Mouse (Mus musculus) C2C12 (cell line): Measurements from ENCODE around the gene Slc41a2. TPM values are rescaled to one million over a fixed set of nuclear protein-coding genes. Genes with fewer than 3 reads are reported as not detected.

ENCODE experiments used
- H3K27me3 ChIP-seq: one replicate; pipeline ENCODE4 v1.6.1; 2011; ENCODE audit not compliant: control insufficient read depth, insufficient read depth, insufficient read length
- H3K36me3 ChIP-seq: one replicate; pipeline ENCODE4 v1.6.1; 2011; ENCODE audit not compliant: control insufficient read depth, insufficient read depth
- H3K4me3 ChIP-seq: one replicate; pipeline ENCODE4 v1.5.1; 2011; ENCODE audit warnings: mild to moderate bottlenecking, control low read depth; ENCODE audit not compliant: poor library complexity, insufficient read depth, severe bottlenecking
- H3K79me2 ChIP-seq: one replicate; pipeline ENCODE4 v1.6.1; 2011; ENCODE audit not compliant: control insufficient read depth, insufficient read depth
- H3K79me3 ChIP-seq: one replicate; pipeline ENCODE4 v1.6.1; 2011; ENCODE audit warnings: low read depth, control low read depth
- H3ac ChIP-seq: one replicate; pipeline ENCODE3; 2011; ENCODE audit warnings: low read depth; ENCODE audit not compliant: control insufficient read depth, insufficient read length
- CEBPB ChIP-seq: IDR thresholded peaks from one replicate; pipeline ENCODE4 v1.6.1; 2011; ENCODE audit warnings: low read depth, mild to moderate bottlenecking, control low read depth, moderate library complexity
- CTCF ChIP-seq: IDR thresholded peaks from one replicate; pipeline ENCODE4 v1.5.1; 2011; ENCODE audit not compliant: control insufficient read depth, insufficient read depth, insufficient read length
- FOSL1 ChIP-seq: IDR thresholded peaks from one replicate; pipeline ENCODE4 v1.8.0; 2011; ENCODE audit warnings: mild to moderate bottlenecking, low read length; ENCODE audit not compliant: poor library complexity, insufficient read depth, severe bottlenecking
- MAX ChIP-seq: IDR thresholded peaks from one replicate; pipeline ENCODE4 v1.6.1; 2011; ENCODE audit warnings: mild to moderate bottlenecking, control low read depth
- MYOD1 ChIP-seq: IDR thresholded peaks from one replicate; pipeline ENCODE4 v1.6.1; 2011; ENCODE audit warnings: low read depth; ENCODE audit not compliant: control insufficient read depth, insufficient read length
- MYOG ChIP-seq: IDR thresholded peaks from one replicate; pipeline ENCODE4 v1.6.1; 2011; ENCODE audit not compliant: control insufficient read depth, insufficient read length; ENCODE audit errors: extremely low read depth
- USF1 ChIP-seq: IDR thresholded peaks from one replicate; pipeline ENCODE4 v1.6.1; 2011; ENCODE audit warnings: low read depth, mild to moderate bottlenecking, control low read depth, moderate library complexity
- polyA plus RNA-seq: library from polyadenylated mRNA; unstranded; fragments of >200 nt; fragmentation: generic; extraction: Trizol; gene quantifications from one replicate; pipeline ENCODE4 v1.2.1, GENCODE M21; 2012; ENCODE audit warnings: missing spikeins

The Slc41a2 gene
- polyA plus RNA-seq, 1 experiment: 6.5 TPM

GRCm38 (mm10) chr10:83320396-83320795 lies 17.3 kb downstream of the Slc41a2 start:
- no peak overlapping the region for H3K4me3 ChIP-seq
- no peak for TF ChIP-seq MAX
- TF ChIP-seq CTCF: no peak
- no peak for TF ChIP-seq MYOG
- no peak for TF ChIP-seq CEBPB
- no peak for TF ChIP-seq USF1
- TF ChIP-seq MYOD1: no peak
- no peak for TF ChIP-seq FOSL1
- H3K36me3 ChIP-seq: peaks cover 3% of the 10 kb centered on the region
- no peak overlapping the region for H3ac ChIP-seq
- peaks cover 22% of the 10 kb centered on the region for H3K79me3 ChIP-seq
- peaks cover 82% of the 10 kb centered on the region for H3K79me2 ChIP-seq
- no peaks in the 10 kb centered on the region for H3K27me3 ChIP-seq

DNA sequence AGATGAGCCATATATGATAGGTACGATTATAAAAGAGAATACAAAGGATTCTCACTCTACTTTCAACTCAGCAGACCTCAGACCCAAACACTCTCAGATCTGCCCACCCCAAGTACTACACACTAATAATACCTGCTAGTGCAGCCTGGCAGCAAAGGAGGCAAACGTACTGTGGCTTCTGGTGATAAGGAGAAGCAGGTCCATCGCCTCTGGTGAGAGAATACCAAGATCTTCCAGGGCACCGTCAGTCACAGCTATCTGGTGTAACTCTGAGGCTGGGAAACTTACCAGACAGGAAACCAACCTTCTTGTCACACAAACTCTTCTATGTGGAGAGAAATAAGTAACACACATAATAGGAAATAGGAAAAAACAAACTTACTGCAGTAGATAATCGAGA lies 24.6 kb downstream of the Slc41a2 start:
- peaks cover 2% of the 10 kb centered on the region for H3K79me3 ChIP-seq
- no peak overlapping the region for H3K4me3 ChIP-seq
- no peaks in the 10 kb centered on the region for H3K27me3 ChIP-seq
- TF ChIP-seq CTCF (no peak), FOSL1 (no peak), USF1 (no peak), MAX (no peak), CEBPB (no peak), MYOD1 (no peak), MYOG (no peak)
- no peak overlapping the region for H3ac ChIP-seq
- peaks cover 15% of the 10 kb centered on the region for H3K79me2 ChIP-seq
- H3K36me3 ChIP-seq: peaks cover 12% of the 10 kb centered on the region

GRCm38 (mm10) chr10:83310356-83310755 lies 27.3 kb downstream of the Slc41a2 start:
- TF ChIP-seq MAX: no peak
- TF ChIP-seq MYOD1: no peak
- no peak for TF ChIP-seq CTCF
- no peak for TF ChIP-seq USF1
- no peak for TF ChIP-seq CEBPB
- TF ChIP-seq MYOG: no peak
- no peak for TF ChIP-seq FOSL1
- Histone ChIP-seq H3K79me3 (no peaks in the 10 kb centered on the region), H3ac (no peak overlapping the region), H3K27me3 (no peaks in the 10 kb centered on the region), H3K4me3 (no peak overlapping the region), H3K36me3 (peaks cover 8% of the 10 kb centered on the region), H3K79me2 (no peaks in the 10 kb centered on the region)

DNA sequence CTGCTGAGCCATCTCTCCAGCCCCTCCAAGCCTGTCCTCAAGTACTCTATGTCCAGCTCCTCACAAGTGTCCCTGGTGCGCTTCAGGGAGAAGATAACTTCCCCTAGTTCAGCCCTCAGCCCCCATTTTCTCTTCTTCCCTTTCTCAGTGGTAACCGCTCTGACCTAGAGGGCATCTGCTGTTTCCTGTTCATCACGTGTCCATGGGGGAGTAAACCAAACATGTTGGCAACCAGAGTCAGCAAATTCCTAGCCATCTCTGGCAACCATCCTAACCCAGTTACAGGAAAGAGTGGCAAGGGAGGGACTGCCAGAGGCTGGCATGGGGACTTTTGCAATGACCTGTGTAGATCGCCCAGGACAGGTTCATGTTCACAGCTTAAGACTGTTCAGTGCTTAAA lies 36.0 kb downstream of the Slc41a2 start:
- H3K4me3 ChIP-seq: no peak overlapping the region
- H3K79me2 ChIP-seq: no peaks in the 10 kb centered on the region
- no peaks in the 10 kb centered on the region for H3K27me3 ChIP-seq
- peaks cover 33% of the 10 kb centered on the region for H3K36me3 ChIP-seq
- H3K79me3 ChIP-seq: no peaks in the 10 kb centered on the region
- no peak overlapping the region for H3ac ChIP-seq
- TF ChIP-seq USF1: peak; percentile 78
- TF ChIP-seq CTCF: no peak

GRCm38 (mm10) chr10:83301054-83301453 lies 36.6 kb downstream of the Slc41a2 start:
- TF ChIP-seq FOSL1 (no peak), CEBPB (no peak), MAX (no peak), USF1 (no peak), CTCF (no peak), MYOG (no peak), MYOD1 (no peak)
- no peaks in the 10 kb centered on the region for H3K79me2 ChIP-seq
- H3K79me3 ChIP-seq: no peaks in the 10 kb centered on the region
- no peaks in the 10 kb centered on the region for H3K27me3 ChIP-seq
- no peak overlapping the region for H3K4me3 ChIP-seq
- H3ac ChIP-seq: no peak overlapping the region
- peaks cover 33% of the 10 kb centered on the region for H3K36me3 ChIP-seq

- H3ac ChIP-seq: no peak overlapping the region
- no peaks in the 10 kb centered on the region for H3K79me3 ChIP-seq
- TF ChIP-seq CEBPB: no peak
Measured at GRCm38 (mm10) chr10:83297017-83297416, 40.7 kb downstream of the Slc41a2 start.

GRCm38 (mm10) chr10:83294746-83295145 lies 42.9 kb downstream of the Slc41a2 start:
- Histone ChIP-seq H3K27me3 (no peaks in the 10 kb centered on the region), H3K79me2 (no peaks in the 10 kb centered on the region), H3K36me3 (peaks cover 37% of the 10 kb centered on the region), H3K4me3 (no peak overlapping the region), H3K79me3 (no peaks in the 10 kb centered on the region), H3ac (no peak overlapping the region)
- TF ChIP-seq CTCF (no peak), MYOD1 (no peak), MYOG (no peak), CEBPB (no peak), FOSL1 (no peak), USF1 (no peak), MAX (no peak)

More at GRCm38 (mm10) chr10:83297017-83297416, 40.7 kb downstream of the Slc41a2 start:
- H3K4me3 ChIP-seq: no peak overlapping the region
- H3K36me3 ChIP-seq: peaks cover 58% of the 10 kb centered on the region
- no peaks in the 10 kb centered on the region for H3K79me2 ChIP-seq
- H3K27me3 ChIP-seq: no peaks in the 10 kb centered on the region
